Mouse (Mus musculus): Measurements from ENCODE around the gene Gramd4. TPM values are rescaled to one million over a fixed set of nuclear protein-coding genes. Genes with fewer than 3 reads are reported as not detected.

Gene Gramd4
- polyA plus RNA-seq, 1 experiment from 2014 or later = 12.6 TPM

GRCm38 (mm10) chr15:86078481-86079216, 21.2 kb downstream of the Gramd4 start:
- no peak overlapping the region for H3K4me3 ChIP-seq (ENCODE audit: low read depth, low read length)
- H3K9me3 ChIP-seq (ENCODE audit: control insufficient read depth, low read length) = no peaks in the 10 kb centered on the region
- WGBS = 62% methylated on average over 18 of the region's 18 CpGs
- DNase-seq (ENCODE audit: low spot score) (no peak), ATAC-seq (replicated peaks; ENCODE audit: low FRiP score) (no peak)
- H3K36me3 ChIP-seq (ENCODE audit: control insufficient read depth, insufficient read depth, low read length) = no peaks in the 10 kb centered on the region
- no peak overlapping the region for H3K9ac ChIP-seq (ENCODE audit: low read depth, low read length)
- no peaks in the 10 kb centered on the region for H3K27me3 ChIP-seq (replicated peaks; ENCODE audit: control insufficient read depth, insufficient read depth, low read length)
- no peak overlapping the region for H3K4me2 ChIP-seq
- H3K4me1 ChIP-seq (replicated peaks; ENCODE audit: control insufficient read depth, insufficient read depth, low read length) = peaks cover 26% of the 10 kb centered on the region
- H3K27ac ChIP-seq (ENCODE audit: low read depth, low read length) = peak overlapping the region; percentile 32; the same call in 1 of the 2 replicates

GRCm38 (mm10) chr15:86079467-86079866, 22.0 kb downstream of the Gramd4 start:
- Histone ChIP-seq H3K27me3 (replicated peaks; ENCODE audit: control insufficient read depth, insufficient read depth, low read length) (no peaks in the 10 kb centered on the region), H3K4me1 (replicated peaks; ENCODE audit: control insufficient read depth, insufficient read depth, low read length) (peaks cover 29% of the 10 kb centered on the region), H3K4me2 (no peak overlapping the region), H3K9ac (ENCODE audit: low read depth, low read length) (no peak overlapping the region), H3K9me3 (ENCODE audit: control insufficient read depth, low read length) (no peaks in the 10 kb centered on the region), H3K27ac (ENCODE audit: low read depth, low read length) (no peak overlapping the region), H3K36me3 (ENCODE audit: control insufficient read depth, insufficient read depth, low read length) (no peaks in the 10 kb centered on the region), H3K4me3 (ENCODE audit: low read depth, low read length) (no peak overlapping the region)
- WGBS = 74% methylated on average over 5 of the region's 5 CpGs
- DNase-seq (ENCODE audit: low spot score) (no peak), ATAC-seq (replicated peaks; ENCODE audit: low FRiP score) (no peak)

- H3K4me1 ChIP-seq (replicated peaks; ENCODE audit: control insufficient read depth, insufficient read depth, low read length) = peaks cover 29% of the 10 kb centered on the region
- H3K4me2 ChIP-seq = no peak overlapping the region
- no peak for DNase-seq (ENCODE audit: low spot score)
- H3K36me3 ChIP-seq (ENCODE audit: control insufficient read depth, insufficient read depth, low read length) = no peaks in the 10 kb centered on the region
- H3K9ac ChIP-seq (ENCODE audit: low read depth, low read length) = no peak overlapping the region
- no peaks in the 10 kb centered on the region for H3K27me3 ChIP-seq (replicated peaks; ENCODE audit: control insufficient read depth, insufficient read depth, low read length)
- no peak overlapping the region for H3K27ac ChIP-seq (ENCODE audit: low read depth, low read length)
- ATAC-seq (replicated peaks; ENCODE audit: low FRiP score) = no peak
- H3K4me3 ChIP-seq (ENCODE audit: low read depth, low read length) = no peak overlapping the region
- 71% methylated on average over 4 of the region's 4 CpGs for WGBS
- H3K9me3 ChIP-seq (ENCODE audit: control insufficient read depth, low read length) = no peaks in the 10 kb centered on the region
These were observed 22.4 kb downstream of the Gramd4 start for GRCm38 (mm10) chr15:86079876-86080275.

- DNase-seq (ENCODE audit: low spot score) (no peak), ATAC-seq (replicated peaks; ENCODE audit: low FRiP score) (no peak)
- Histone ChIP-seq H3K4me1 (replicated peaks; ENCODE audit: control insufficient read depth, insufficient read depth, low read length) (peaks cover 34% of the 10 kb centered on the region), H3K9me3 (ENCODE audit: control insufficient read depth, low read length) (no peaks in the 10 kb centered on the region), H3K27me3 (replicated peaks; ENCODE audit: control insufficient read depth, insufficient read depth, low read length) (no peaks in the 10 kb centered on the region), H3K27ac (ENCODE audit: low read depth, low read length) (no peak overlapping the region), H3K9ac (ENCODE audit: low read depth, low read length) (no peak overlapping the region), H3K4me3 (ENCODE audit: low read depth, low read length) (no peak overlapping the region), H3K4me2 (no peak overlapping the region), H3K36me3 (ENCODE audit: control insufficient read depth, insufficient read depth, low read length) (no peaks in the 10 kb centered on the region)
- 97% methylated on average over 1 of the region's 1 CpGs for WGBS
These were observed 22.9 kb downstream of the Gramd4 start for GRCm38 (mm10) chr15:86080408-86080807.

GRCm38 (mm10) chr15:86081654-86082053, 24.2 kb downstream of the Gramd4 start:
- Histone ChIP-seq H3K9me3 (ENCODE audit: control insufficient read depth, low read length) (no peaks in the 10 kb centered on the region), H3K4me3 (ENCODE audit: low read depth, low read length) (no peak overlapping the region), H3K9ac (ENCODE audit: low read depth, low read length) (no peak overlapping the region), H3K4me1 (replicated peaks; ENCODE audit: control insufficient read depth, insufficient read depth, low read length) (peaks cover 45% of the 10 kb centered on the region), H3K27ac (ENCODE audit: low read depth, low read length) (no peak overlapping the region), H3K27me3 (replicated peaks; ENCODE audit: control insufficient read depth, insufficient read depth, low read length) (no peaks in the 10 kb centered on the region), H3K4me2 (no peak overlapping the region), H3K36me3 (ENCODE audit: control insufficient read depth, insufficient read depth, low read length) (no peaks in the 10 kb centered on the region)
- WGBS = 82% methylated on average over 12 of the region's 12 CpGs
- DNase-seq (ENCODE audit: low spot score) = no peak
- no peak for ATAC-seq (replicated peaks; ENCODE audit: low FRiP score)

GRCm38 (mm10) chr15:86082551-86082961, 25.1 kb downstream of the Gramd4 start:
- H3K27me3 ChIP-seq (replicated peaks; ENCODE audit: control insufficient read depth, insufficient read depth, low read length) = no peaks in the 10 kb centered on the region
- H3K4me1 ChIP-seq (replicated peaks; ENCODE audit: control insufficient read depth, insufficient read depth, low read length) = peaks cover 49% of the 10 kb centered on the region
- H3K9me3 ChIP-seq (ENCODE audit: control insufficient read depth, low read length) = no peaks in the 10 kb centered on the region
- no peaks in the 10 kb centered on the region for H3K36me3 ChIP-seq (ENCODE audit: control insufficient read depth, insufficient read depth, low read length)
- 85% methylated on average over 11 of the region's 11 CpGs for WGBS
- no peak overlapping the region for H3K4me2 ChIP-seq
- DNase-seq (ENCODE audit: low spot score) (no peak), ATAC-seq (replicated peaks; ENCODE audit: low FRiP score) (no peak)
- no peak overlapping the region for H3K9ac ChIP-seq (ENCODE audit: low read depth, low read length)
- no peak overlapping the region for H3K27ac ChIP-seq (ENCODE audit: low read depth, low read length)
- no peak overlapping the region for H3K4me3 ChIP-seq (ENCODE audit: low read depth, low read length)

GRCm38 (mm10) chr15:86083261-86083741, 25.8 kb downstream of the Gramd4 start:
- Histone ChIP-seq H3K9ac (ENCODE audit: low read depth, low read length) (no peak overlapping the region; the same call in 1 of the 2 replicates), H3K4me3 (ENCODE audit: low read depth, low read length) (no peak overlapping the region), H3K4me2 (no peak overlapping the region), H3K27ac (ENCODE audit: low read depth, low read length) (no peak overlapping the region; the same call in 1 of the 2 replicates), H3K9me3 (ENCODE audit: control insufficient read depth, low read length) (no peaks in the 10 kb centered on the region), H3K4me1 (replicated peaks; ENCODE audit: control insufficient read depth, insufficient read depth, low read length) (peaks cover 46% of the 10 kb centered on the region), H3K27me3 (replicated peaks; ENCODE audit: control insufficient read depth, insufficient read depth, low read length) (no peaks in the 10 kb centered on the region), H3K36me3 (ENCODE audit: control insufficient read depth, insufficient read depth, low read length) (no peaks in the 10 kb centered on the region)
- ATAC-seq (replicated peaks; ENCODE audit: low FRiP score) (no peak), DNase-seq (ENCODE audit: low spot score) (no peak)
- WGBS = 24% methylated on average over 6 of the region's 6 CpGs

GRCm38 (mm10) chr15:86085301-86086225, 28.1 kb downstream of the Gramd4 start:
- Histone ChIP-seq H3K27me3 (replicated peaks; ENCODE audit: control insufficient read depth, insufficient read depth, low read length) (no peaks in the 10 kb centered on the region), H3K36me3 (ENCODE audit: control insufficient read depth, insufficient read depth, low read length) (no peaks in the 10 kb centered on the region), H3K9ac (ENCODE audit: low read depth, low read length) (no peak overlapping the region), H3K9me3 (ENCODE audit: control insufficient read depth, low read length) (no peaks in the 10 kb centered on the region), H3K4me1 (replicated peaks; ENCODE audit: control insufficient read depth, insufficient read depth, low read length) (peaks cover 52% of the 10 kb centered on the region), H3K4me3 (ENCODE audit: low read depth, low read length) (no peak overlapping the region), H3K4me2 (no peak overlapping the region), H3K27ac (ENCODE audit: low read depth, low read length) (no peak overlapping the region)
- ATAC-seq (replicated peaks; ENCODE audit: low FRiP score) = peak; percentile 21; the same call in 1 of the 2 replicates
- 38% methylated on average over 17 of the region's 17 CpGs for WGBS
- DNase-seq (ENCODE audit: low spot score) = no peak
